Comparison of ENCODE assay signal across 15 mouse cellular contexts in genomic region chr1:22410173-22410572, GRCm38 (mm10).
"Had no signal": no experiment of that assay in that cellular context is flagged by ENCODE, and none has a peak within 500 bp of the region (broad histone marks: within the 10 kb centered on the region; RNA-seq: fewer than 3 reads in every experiment).

No protein-coding gene starts in this region.

- H3K36me3 ChIP-seq: neural tube, embryonic 12.5 days; neural tube, embryonic 13.5 days; neural tube, embryonic 15.5 days; stomach, embryonic 15.5 days had no signal

- DNase-seq: right cerebral cortex, adult 18-20 months; right cerebral cortex, postnatal 14 days; right cerebral cortex, postnatal 4 days; spleen, adult 18-20 months; thymus, adult 18-20 months; thymus, adult 2 months; thymus, postnatal 14 days; thymus, postnatal 25 days; thymus, postnatal 36 days; thymus, postnatal 4 days had no signal

- H3K4me3 ChIP-seq: neural tube, embryonic 12.5 days; neural tube, embryonic 13.5 days; neural tube, embryonic 15.5 days; stomach, embryonic 15.5 days had no signal

- H3K9ac ChIP-seq: neural tube, embryonic 12.5 days; neural tube, embryonic 13.5 days; neural tube, embryonic 15.5 days; stomach, embryonic 15.5 days had no signal

- H3K4me2 ChIP-seq: neural tube, embryonic 12.5 days; neural tube, embryonic 13.5 days; neural tube, embryonic 15.5 days; stomach, embryonic 15.5 days had no signal

- H3K27ac ChIP-seq: neural tube, embryonic 12.5 days; neural tube, embryonic 13.5 days; neural tube, embryonic 15.5 days; stomach, embryonic 15.5 days; stomach, postnatal 0 days had no signal

- H3K9me3 ChIP-seq: neural tube, embryonic 12.5 days; neural tube, embryonic 13.5 days; neural tube, embryonic 15.5 days; stomach, embryonic 15.5 days had no signal

- H3K4me1 ChIP-seq: neural tube, embryonic 12.5 days; neural tube, embryonic 13.5 days; neural tube, embryonic 15.5 days; stomach, embryonic 15.5 days had no signal

- H3K27me3 ChIP-seq: neural tube, embryonic 12.5 days; neural tube, embryonic 13.5 days; neural tube, embryonic 15.5 days; stomach, embryonic 15.5 days had no signal
